Mouse (Mus musculus) spleen, postnatal 14 days (tissue): Measurements from ENCODE around the gene Vps33b.

Experiments
- DNase-seq, 2 experiments: peaks; one replicate each; pipeline ENCODE4 v3.0.0; 2021 to 2022; ENCODE audit warnings: low spot score in 2 of 2

The Vps33b gene

GRCm38 (mm10) chr7:80267764-80268163, 1.7 kb upstream of the Vps33b start:
- DNase-seq, result no peak

DNA sequence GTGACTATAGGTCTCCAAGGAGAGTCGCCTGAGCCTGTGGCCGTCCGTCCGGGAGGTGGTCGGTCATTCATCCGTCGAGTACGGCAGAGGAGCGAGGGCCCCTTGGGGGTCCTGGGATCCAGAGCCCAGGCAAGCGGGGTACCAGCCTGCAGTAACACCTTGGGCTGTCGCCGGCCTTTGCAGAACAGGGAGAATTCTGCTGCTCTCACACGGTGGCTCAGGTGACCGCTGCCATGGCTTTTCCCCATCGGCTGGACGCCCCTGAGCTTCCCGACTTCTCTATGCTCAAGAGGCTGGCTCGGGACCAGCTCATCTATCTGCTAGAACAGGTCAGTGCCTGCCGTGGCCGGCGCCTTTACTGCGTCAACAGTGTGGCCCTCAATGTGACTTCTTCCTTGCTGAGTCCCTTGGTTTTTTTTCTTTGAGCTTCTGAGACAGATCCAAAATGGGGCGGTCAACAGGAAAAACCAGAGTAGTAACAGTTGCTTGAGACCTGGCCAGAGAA, 354 bp downstream of the Vps33b start:
- no peak for DNase-seq

DNA sequence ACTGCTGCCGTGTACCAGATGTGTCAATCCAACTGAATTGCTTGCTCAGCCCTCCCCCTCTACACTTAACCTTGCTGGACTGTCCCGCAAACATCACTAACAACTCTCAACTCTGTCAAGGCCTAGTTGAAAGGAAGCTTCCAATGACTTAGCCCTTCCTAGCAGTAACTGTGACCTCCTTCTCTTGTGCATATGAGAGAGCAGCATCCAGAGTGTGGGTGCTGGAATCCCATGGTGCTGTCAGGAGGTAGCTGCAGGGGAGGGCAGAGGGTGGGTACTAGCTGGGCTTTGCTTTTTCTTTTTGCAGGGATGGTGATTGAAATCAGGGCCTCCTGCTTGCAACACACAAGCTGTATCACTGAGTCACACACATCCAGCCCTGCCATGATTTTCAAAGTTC, 4.0 kb downstream of the Vps33b start:
- DNase-seq, result no peak

DNA sequence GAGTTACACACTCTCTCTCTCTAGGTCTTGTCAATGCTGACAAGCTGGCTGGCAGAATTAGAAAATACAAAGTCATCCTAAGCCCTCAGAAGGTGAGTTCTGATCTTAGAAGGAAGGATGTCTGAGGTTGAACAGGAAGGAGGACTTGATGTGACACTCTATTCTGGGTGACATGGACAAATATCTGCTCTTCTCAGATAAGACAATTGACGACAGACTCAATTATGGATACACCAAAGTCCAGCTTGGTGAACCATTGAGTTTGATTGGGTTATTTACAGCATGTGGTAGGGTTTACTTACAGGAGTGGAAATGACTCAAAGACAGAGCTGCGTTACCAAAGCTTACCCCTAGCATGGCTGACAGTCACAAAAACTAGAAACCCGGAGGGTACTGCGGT, 6.9 kb downstream of the Vps33b start:
- DNase-seq, result no peak

DNA sequence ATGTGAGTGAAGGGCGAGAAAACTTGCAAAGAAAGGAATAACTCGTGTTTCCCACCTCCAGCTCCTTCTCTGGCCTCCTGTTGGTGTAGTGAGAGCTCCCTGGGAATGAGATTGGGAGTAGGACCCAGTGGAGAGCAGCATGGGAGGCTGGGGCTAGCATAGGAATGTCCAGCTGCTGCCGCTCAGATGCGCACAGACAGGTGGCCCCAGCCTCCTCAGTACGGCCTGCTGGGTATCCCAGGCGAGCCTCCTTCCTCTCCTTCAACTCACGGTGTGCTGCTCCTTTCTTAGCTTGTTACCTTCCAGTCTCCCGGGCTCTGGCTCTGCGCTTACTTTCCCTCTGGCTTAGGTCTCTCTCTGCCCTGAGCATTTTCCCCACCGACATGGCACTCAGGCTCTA, 10.6 kb downstream of the Vps33b start:
- DNase-seq, result no peak

GRCm38 (mm10) chr7:80280998-80281397, 11.5 kb downstream of the Vps33b start:
- no peak for DNase-seq

DNA sequence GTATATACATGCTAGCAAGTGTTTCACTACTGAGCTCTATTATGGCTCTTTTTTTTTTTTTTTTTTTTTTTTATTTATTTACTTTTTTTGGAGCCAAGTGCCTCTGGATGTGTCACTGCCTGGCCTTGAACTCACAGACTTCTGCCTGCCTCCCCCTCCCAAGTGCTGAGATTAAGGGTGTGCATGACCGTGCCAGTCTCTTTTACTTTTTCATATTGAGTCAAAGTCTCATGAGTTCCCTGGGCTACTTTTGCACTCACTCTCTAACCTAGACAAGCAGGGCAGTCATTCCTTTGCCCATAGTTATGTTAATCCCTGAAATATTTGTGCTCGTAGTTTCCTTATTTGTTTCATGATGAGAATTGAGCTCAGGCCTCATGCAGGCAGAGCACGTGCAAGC, 12.2 kb downstream of the Vps33b start:
- no peak for DNase-seq

GRCm38 (mm10) chr7:80283226-80283918, 13.9 kb downstream of the Vps33b start:
- no peak for DNase-seq

- no peak for DNase-seq
Measured at GRCm38 (mm10) chr7:80284391-80284790, 14.9 kb downstream of the Vps33b start.

DNA sequence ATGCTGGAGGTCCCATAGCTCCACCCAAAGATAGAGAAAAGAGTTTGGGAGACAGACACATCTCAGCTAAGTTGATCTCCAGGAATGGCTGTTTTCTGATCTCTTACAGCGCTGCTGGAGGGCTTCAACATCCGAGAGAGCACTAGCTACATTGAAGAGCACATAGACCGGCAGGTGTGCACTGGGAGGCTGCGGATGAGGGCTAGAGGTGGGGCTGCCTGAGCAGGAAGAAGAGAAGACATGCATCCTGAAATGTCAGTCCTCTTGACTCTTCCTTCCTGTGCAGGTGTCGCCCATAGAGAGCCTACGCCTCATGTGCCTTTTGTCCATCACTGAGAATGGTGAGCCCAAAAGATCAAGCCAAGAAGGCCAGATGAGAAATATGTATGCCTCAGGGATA, 16.3 kb downstream of the Vps33b start:
- DNase-seq, result no peak

DNA sequence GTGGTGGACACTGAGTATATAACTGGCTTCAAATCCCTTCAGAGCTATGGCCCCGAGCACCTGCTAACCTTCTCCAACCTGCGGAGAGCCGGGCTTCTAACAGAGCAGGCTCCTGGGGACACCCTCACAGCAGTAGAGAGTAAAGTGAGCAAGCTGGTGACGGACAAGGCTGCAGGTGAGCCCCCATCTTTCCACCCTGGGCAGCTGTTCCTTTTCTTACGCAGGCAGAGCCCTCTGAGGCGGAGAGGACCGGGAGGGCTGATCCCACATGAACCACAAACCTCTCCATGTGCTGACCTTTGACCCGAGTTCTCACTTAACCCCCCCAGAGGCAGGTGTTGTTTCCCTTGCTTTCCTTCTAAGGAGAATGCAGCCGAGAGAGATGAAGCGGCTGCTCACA, 18.3 kb downstream of the Vps33b start:
- no peak for DNase-seq

DNA sequence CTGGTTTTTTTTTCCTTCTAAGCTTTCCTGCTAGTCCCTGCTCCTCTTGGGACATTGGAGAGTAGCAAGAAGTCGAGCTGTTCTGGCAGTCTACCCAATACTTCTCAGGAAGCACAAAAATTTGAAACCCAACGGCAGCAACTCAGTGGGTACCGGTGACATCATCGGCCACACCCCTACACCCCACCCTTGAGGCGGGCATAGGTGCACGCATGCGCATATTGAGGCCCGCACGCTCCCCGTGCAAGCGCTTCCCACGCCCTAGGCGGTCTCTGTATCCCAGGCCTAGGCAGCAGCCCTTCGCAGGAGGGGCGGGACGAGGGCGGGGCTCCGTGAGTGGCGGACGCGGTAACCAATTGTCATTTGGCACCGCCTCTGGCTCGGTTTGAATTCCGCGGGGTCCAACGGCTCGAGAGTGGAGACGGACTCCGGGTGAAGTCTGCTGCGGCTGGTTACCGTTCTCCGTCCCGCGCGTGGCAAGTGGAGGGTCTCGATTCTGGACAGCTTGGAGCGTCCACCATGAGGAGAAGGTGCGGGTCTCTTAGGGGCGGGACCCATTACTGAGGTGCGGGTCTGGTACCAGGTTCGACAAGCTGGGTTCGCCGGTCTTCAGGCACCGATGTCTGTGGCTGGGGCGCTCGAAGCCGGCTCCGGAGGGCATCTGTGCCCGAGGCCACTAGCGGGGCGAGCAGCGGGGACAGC, 24.8 kb downstream of the Vps33b start, which contains the start of gene Prc1:
TSS of gene Prc1 (plus strand) at position 389 of the 702 bp plus-strand sequence.
- DNase-seq, result peak; percentile 98 to 99

- no peak for DNase-seq
Measured at GRCm38 (mm10) chr7:80294764-80295648, 25.6 kb downstream of the Vps33b start.

- DNase-seq, result no peak
Measured at GRCm38 (mm10) chr7:80296462-80296861, 27.0 kb downstream of the Vps33b start.

DNA sequence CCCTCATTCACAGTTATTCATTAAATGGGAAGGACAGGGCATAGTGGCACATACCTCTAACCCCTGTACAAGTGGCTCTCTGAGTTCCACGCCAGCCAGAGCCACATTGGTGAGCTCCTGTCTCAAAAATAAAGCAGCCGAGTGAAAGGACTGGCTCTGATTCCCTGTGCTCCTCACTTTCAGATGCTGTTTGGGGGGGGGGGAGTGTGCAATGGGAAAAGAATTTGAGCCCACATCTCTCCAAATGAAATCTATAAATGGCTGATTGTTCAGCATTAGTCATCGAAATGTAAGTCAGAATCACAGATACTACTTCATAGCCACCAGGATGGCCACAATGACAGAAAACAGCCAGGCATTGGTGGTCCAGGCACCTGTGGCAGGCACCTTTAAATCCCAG, 27.6 kb downstream of the Vps33b start:
- DNase-seq, result no peak

- DNase-seq, result no peak
Measured at GRCm38 (mm10) chr7:80298754-80299153, 29.3 kb downstream of the Vps33b start.

GRCm38 (mm10) chr7:80299568-80299967, 30.1 kb downstream of the Vps33b start:
- no peak for DNase-seq

DNA sequence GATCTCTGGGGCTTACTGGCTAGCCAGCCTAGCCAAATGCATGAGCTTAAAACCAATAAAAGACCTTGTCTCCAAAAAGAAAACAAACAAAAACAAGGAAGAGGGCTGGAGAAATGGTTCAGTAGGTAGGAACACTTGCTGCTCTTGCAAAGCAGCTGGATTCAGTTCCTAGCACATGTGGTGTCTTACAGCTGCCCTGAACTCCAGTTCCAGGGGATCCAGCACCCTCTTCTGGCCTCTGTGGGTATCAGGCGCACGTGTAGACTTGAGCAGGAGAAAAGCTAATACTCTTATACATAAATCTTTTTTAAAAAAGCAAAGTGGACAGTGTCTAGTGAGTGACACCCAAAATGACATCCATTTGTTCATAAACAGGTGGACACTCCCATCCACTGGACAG, 32.1 kb downstream of the Vps33b start:
- no peak for DNase-seq

- DNase-seq, result no peak
Measured at GRCm38 (mm10) chr7:80307766-80308165, 38.3 kb downstream of the Vps33b start.

GRCm38 (mm10) chr7:80310771-80311170, 41.3 kb downstream of the Vps33b start:
- no peak for DNase-seq

- no peak for DNase-seq
Measured at GRCm38 (mm10) chr7:80315733-80316132, 46.3 kb downstream of the Vps33b start.

GRCm38 (mm10) chr7:80317439-80318115, 48.1 kb downstream of the Vps33b start:
- DNase-seq, result no peak
